Mouse (Mus musculus): ENCODE measurements at regions not wholly inside any gene's neighbourhood (a gene's known extent, or its start where the extent isn't known, plus 50 kb on each side); places are given as distances from the start of the nearest gene placed in this dataset.

DNA sequence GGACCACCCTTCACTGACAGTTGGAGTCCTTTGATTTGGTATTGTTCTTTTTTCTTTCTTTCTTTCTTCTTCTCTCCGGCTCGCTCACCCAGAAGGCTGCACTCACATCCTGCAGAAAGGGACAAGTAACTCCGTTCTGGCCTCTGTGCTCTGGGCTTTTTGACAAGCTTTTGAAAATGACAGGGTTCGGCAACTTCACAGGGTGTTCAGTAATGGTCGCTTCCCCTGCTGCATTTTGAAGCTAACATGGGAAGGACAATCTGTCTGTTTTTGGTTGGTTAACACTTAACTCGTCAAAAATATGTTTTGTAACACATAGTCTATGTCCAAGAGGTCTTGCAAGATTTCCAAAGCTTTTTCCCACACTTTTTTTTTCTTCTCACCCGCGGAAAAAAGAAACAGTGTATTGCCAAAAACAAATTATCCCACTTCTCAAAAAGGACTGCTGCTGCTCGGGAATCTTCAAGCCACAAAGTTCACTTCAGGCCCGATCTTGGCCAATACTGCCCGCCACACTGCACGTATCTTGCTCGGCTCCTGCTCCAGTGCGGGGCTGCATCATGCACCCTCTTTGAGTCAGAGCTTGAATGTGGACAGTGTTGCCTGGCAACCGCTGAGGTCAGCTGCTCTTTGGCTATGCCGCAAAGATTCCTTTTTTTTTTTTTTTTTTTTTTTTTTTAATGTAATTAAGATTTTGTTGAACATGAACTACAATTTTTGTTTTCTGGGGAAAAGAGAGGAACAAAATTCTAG is 209.4 kb upstream of the Inhba start:
- peak in 1 of 2 experiments; percentile 37 for DNase-seq (ENCODE audit: low spot score in 2 of 2)

DNA sequence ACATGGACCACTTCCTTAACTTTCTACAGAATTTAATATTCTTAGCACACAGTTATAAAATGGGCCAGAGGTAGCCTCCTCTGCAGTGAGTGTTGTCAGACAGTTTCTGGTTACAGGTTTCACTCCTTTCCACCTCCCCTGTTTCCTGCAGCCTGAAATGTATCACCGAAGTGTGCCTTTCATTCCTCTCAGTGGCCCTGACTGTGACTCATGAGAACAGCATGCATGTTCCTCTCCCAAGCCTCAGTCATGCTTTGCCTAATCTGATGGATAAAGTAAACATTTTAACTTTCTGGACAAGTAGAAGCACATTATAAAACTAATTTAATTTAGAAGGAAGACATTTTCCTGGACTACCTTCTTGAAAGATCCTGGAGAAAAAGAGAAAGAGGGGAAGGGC is 207.7 kb upstream of the Inhba start:
- DNase-seq (ENCODE audit: low spot score in 2 of 2): no peak

GRCm38 (mm10) chr13:15806925-15807324 is 204.7 kb upstream of the Inhba start:
- DNase-seq (ENCODE audit: low spot score in 2 of 2): no peak

- DNase-seq (ENCODE audit: low spot score in 2 of 2): no peak
Observed at GRCm38 (mm10) chr13:15822261-15822850, 189.3 kb upstream of the Inhba start.

DNA sequence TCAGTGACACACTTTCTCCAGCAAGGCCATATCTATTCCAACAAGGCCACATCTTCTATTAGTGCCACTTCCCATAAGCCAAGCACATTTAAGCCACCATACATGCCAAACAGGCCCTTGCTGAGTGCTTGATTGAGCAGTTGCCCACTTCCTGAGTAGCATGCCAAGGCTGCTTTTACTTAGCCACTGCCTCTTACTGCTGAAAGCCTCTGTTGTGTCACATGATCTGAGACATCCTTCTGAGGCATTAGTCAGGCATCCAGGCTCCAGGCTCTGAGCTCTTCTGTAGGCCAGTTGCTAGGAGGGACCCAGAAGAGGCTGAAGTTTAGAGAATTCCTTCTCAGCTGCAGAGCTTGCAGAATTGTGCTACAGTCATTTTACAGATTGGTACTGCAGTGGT is 165.8 kb upstream of the Inhba start:
- no peak for DNase-seq (ENCODE audit: low spot score in 2 of 2)

DNA sequence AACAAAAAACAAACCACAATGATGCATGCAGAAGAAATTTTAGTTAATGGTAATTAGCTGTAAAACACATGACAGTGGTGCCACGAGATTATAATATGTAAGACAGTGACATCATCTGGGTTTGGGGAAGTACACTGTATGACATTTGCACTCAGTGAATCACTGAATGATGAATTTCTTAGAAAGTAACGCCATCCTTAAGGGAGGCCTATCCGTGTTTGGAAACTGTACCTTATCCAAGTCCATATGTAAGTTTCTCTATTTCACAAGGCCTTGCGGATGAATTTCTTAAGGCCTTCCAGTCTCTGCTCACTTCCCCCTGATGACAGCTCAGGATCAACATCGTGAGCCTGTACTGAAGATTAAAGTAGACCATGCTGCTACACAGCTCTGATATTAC is 163.6 kb upstream of the Inhba start:
- DNase-seq (ENCODE audit: low spot score in 2 of 2): no peak

GRCm38 (mm10) chr13:15849129-15849528 is 162.5 kb upstream of the Inhba start:
- DNase-seq (ENCODE audit: low spot score in 2 of 2): no peak

DNA sequence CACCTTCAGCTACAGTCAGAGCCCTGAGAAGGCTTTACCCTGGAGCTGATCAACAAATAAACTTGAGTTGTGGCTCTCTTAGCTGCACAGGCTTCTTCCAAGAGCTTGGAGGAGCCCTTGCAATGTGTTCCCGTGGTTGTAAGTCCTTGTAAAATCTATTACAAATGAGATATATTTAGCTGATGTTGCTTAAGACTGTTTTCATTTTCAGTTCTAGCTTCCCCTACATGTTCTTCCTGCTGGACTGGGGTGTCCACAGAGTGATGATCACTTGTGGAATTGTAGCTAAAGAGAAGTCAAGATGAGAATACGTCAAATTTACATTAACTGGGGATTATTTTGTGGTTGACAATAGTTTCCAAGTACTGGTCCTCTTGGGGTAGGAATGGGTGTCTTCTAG is 161.3 kb upstream of the Inhba start:
- DNase-seq (ENCODE audit: low spot score in 2 of 2): no peak

DNA sequence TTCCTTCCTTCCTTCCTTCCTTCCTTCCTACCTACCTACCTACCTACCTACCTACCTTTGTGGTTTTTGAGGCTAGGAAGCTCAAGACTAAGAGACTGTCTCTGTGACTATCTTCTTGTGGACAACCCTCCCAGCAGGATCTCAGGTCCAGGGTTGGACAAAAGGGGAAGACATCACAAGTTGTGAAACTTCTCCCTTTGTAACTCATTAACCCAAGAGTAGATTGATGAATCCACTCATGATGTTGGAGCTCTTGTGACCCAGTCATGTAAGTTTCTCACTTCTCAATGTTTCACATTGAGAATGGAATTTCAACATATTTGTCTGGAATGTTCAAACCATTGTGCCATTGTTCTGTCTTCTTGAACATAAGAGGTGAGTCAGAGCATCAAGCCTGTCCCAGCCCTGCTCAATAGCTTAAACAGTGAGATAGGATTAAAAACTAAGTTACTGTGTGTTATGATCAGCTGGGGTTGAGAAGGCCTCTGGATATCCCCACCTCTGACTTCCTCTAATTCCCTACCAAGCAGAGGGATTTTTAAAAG is 158.6 kb upstream of the Inhba start:
- no peak for DNase-seq (ENCODE audit: low spot score in 2 of 2)

DNA sequence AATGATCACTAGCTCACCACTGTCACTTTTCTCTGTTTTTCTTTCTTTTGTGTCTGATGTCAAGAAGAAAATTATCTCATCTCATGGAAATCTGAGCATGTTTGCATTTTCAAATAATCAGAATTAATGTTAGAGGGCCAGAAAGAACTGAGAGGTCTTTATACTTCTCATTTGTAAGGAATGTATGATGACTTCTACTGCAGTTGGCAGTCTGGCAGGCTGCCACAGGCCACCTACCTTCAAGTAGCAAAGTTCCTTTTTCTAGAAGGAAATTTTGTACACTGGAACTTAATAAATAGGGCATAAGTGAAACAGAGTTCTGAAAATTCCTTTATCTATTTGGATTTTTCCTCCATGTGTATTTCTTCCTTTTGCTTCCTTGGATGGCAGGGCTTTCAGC is 148.7 kb upstream of the Inhba start:
- DNase-seq (ENCODE audit: low spot score in 2 of 2): no peak

GRCm38 (mm10) chr13:15863344-15863743 is 148.3 kb upstream of the Inhba start:
- no peak for DNase-seq (ENCODE audit: low spot score in 2 of 2)

DNA sequence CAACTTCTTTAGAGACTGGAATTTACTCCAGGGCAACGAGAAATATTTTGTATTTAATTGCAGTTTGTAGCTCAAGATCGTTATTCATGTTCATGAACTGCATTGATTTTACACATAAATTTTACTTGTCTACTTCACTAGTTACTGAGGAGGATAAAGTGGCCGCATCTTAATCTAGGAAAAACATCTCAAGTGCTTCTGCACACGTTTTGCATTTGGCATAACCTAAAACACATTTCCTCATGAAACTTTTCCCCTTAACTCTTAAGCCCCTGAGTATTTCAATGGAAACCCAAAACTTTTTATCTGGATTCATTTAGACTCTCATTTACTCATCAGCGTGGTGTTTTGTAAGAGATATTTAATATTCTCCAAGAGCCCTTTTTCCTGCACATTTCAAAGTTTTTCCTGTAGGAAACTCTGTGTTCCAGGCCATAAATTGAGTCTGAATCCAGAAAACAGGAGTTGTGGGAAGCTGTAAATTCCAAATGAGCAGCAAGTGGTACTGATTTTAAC is 144.5 kb upstream of the Inhba start:
- DNase-seq (ENCODE audit: low spot score in 2 of 2): no peak

GRCm38 (mm10) chr13:15877606-15878005 is 134.0 kb upstream of the Inhba start:
- no peak for DNase-seq (ENCODE audit: low spot score in 2 of 2)

GRCm38 (mm10) chr13:15879576-15879975 is 132.1 kb upstream of the Inhba start:
- no peak for DNase-seq (ENCODE audit: low spot score in 2 of 2)

DNA sequence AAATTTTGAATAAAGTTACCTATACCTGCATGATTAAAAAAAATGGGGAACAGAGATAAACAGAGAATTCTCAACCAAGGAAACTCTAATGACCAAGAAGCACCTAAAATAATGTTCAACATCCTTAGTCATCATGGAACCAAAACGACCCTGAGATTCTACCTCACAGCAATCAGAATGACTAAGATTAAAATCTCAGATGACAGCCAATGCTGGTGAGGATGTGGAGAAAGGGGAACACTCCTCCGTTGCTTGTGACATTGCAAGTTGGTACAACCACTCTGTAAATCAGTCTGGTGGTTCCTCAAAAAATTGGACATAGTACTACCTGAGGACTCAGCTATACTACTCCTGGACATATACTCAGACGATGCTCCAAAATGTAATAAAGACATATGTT is 120.9 kb upstream of the Inhba start:
- DNase-seq (ENCODE audit: low spot score in 2 of 2): no peak

DNA sequence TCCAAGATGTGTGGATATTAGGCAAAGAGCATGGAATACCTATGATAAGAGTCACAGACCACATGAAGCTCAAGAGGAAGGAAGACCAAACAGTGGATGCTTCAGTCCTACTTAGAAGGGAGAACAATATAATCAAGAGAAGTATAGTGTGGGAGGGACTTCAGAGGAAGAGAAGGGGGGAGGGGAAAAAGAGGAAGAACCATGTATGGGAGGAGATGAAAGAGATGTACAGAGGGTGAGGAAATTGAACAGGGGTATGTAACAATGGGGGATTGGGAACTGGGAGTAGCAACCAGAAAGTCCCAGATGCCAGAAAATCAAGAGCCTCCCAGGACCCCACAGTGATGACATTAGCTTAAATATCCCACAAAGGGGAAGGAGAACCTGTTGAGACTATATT is 120.2 kb upstream of the Inhba start:
- DNase-seq (ENCODE audit: low spot score in 2 of 2): no peak

GRCm38 (mm10) chr13:15898201-15898600 is 113.5 kb upstream of the Inhba start:
- no peak for DNase-seq (ENCODE audit: low spot score in 2 of 2)

DNA sequence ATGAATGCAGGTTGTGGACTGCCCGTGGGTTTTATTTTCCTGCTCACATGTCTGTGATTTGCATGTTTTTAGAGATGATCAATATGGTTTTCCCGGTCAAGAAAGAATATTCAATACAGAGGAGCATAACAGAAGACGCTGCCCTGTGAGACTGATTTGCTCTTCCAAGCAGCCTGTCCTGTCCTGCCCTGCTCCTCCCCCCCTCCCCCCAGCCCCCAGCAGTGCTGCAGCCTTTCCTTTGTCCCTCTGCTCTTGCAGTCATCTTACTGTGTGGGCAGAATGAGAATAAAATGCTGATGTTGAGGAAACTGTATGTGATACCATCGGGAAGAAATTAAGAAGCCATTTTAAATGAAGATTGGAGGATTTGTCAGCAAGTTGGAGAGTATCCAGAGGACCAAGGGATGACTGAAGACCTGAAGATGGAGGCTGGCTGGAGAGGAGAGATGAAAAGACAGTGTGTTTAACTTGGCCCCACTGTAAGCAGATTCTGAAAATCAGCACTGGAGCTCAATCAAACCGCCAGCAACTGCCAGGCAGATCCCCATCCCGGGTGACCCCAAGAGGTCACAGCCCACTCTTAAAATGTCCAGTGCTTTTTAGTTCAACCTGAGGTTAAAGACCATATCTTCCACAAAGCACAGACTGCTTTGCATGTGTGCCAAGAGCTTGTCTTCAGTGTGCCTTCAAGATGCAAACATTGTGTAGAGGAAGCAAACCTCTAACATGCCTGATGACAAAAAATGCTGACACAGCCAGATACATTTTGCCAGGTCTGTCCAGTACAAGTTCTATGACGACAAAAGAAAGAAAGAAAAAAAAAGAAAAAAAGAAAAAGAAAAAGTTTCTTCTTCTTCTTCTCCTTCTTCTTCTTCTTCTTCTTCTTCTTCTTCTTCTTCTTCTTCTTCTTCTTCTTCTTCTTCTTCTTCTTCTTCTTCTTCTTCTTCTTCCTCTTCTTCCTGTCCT is 109.7 kb upstream of the Inhba start:
- DNase-seq (ENCODE audit: low spot score in 2 of 2): no peak

DNA sequence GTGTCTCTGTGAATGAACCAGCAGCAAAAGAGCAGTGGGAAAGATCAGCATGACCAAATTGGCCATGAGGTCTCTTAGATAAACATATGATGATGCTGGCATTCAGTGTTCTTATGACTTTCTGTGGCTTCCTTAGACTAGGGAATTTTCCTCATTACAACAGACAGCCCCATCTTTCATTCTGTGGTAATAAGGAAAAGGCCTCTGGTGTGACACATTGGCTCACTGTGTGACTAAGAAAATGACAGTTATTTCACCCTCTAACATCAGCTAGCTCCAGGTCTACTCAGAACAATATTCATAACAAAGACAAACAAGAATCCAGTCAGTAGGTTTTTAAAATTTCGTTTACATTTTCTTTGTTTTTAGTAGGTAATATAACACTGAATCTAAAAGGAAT is 103.8 kb upstream of the Inhba start:
- no peak for DNase-seq (ENCODE audit: low spot score in 2 of 2)

DNA sequence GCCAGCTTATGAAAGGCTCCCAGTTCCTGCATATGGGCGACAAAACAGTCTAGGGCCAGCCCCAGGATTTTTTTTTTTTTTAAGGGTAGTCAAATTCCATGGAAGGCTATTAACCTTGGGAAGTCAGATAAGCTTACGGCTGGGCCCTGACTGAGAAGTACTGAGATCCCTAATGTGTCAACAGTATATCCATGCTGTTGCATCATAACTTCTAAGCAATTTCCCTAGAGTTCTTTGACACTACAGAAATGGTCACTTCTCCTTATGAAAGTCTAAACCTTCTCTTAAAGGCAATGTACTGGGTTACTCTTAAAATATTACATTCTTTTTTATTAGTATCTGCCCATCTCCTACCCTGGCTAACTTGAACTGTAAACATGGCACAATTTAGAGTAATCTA is 101.1 kb upstream of the Inhba start:
- DNase-seq (ENCODE audit: low spot score in 2 of 2): no peak

GRCm38 (mm10) chr13:15911263-15911662 is 100.4 kb upstream of the Inhba start:
- no peak for DNase-seq (ENCODE audit: low spot score in 2 of 2)

- no peak for DNase-seq (ENCODE audit: low spot score in 2 of 2)
Observed at GRCm38 (mm10) chr13:15914270-15914669, 97.4 kb upstream of the Inhba start.

Measured in left cerebral cortex, adult 18-20 months (tissue).